Mouse (Mus musculus) cerebellum, postnatal 36 days (tissue): Measurements from ENCODE around the gene Cib1.

Experiments
- DNase-seq, 2 experiments: peaks; one replicate each; pipeline ENCODE4 v3.0.0; 2021 to 2022; ENCODE audit warnings: mixed read lengths in 2 of 2

The Cib1 gene

GRCm38 (mm10) chr7:80182139-80182538, 50.5 kb downstream of the Cib1 start:
- DNase-seq, result no peak

GRCm38 (mm10) chr7:80181078-80181477, 51.5 kb downstream of the Cib1 start:
- DNase-seq, result no peak

- no peak for DNase-seq
Measured at GRCm38 (mm10) chr7:80180202-80180601, 52.4 kb downstream of the Cib1 start.

- no peak for DNase-seq
Measured at GRCm38 (mm10) chr7:80179790-80180189, 52.8 kb downstream of the Cib1 start.

GRCm38 (mm10) chr7:80179327-80179726, 53.3 kb downstream of the Cib1 start:
- DNase-seq, result no peak

GRCm38 (mm10) chr7:80178037-80178729, 54.4 kb downstream of the Cib1 start:
- DNase-seq, result no peak

- no peak for DNase-seq
Measured at GRCm38 (mm10) chr7:80177438-80177837, 55.2 kb downstream of the Cib1 start.
